Mouse (Mus musculus) hindbrain, embryonic 13.5 days (tissue): Measurements from ENCODE around the gene Mobp. TPM values are rescaled to one million over a fixed set of nuclear protein-coding genes. Genes with fewer than 3 reads are reported as not detected.
A peak's percentile ranks its signal among the peaks of the same experiment; 100 is the strongest.

Experiments used
- ATAC-seq: fragments of 200-750 bp; cut with Nextera tagmentation; 2 replicates; pipeline ENCODE4 v1.8.0; 2017; ENCODE audit warnings: moderate TSS enrichment; ENCODE audit not compliant: low FRiP score
- H3K27ac ChIP-seq: fragments of 300-500 bp; sonication (generic); 2 replicates; pipeline ENCODE4 v1.5.1; 2015; ENCODE audit warnings: inconsistent platforms, mild to moderate bottlenecking, moderate library complexity
- H3K27me3 ChIP-seq: fragments of 300-500 bp; sonication (generic); 2 replicates; pipeline ENCODE4 v1.6.1; 2015; ENCODE audit warnings: mild to moderate bottlenecking, inconsistent platforms
- H3K36me3 ChIP-seq: fragments of 300-500 bp; sonication (generic); 2 replicates; pipeline ENCODE4 v1.6.1; 2015; ENCODE audit warnings: mild to moderate bottlenecking, inconsistent platforms
- H3K4me1 ChIP-seq: fragments of 300-500 bp; sonication (generic); replicated peaks from 2 replicates; pipeline ENCODE4 v1.6.1; 2015; ENCODE audit warnings: inconsistent platforms
- H3K4me2 ChIP-seq: fragments of 300-500 bp; sonication (generic); 2 replicates; pipeline ENCODE4 v1.6.1; 2015; ENCODE audit warnings: inconsistent platforms, mild to moderate bottlenecking, moderate library complexity
- H3K4me3 ChIP-seq: fragments of 300-500 bp; sonication (generic); 2 replicates; pipeline ENCODE4 v1.5.1; 2015; ENCODE audit warnings: mild to moderate bottlenecking, inconsistent platforms
- H3K9ac ChIP-seq: fragments of 300-500 bp; sonication (generic); 2 replicates; pipeline ENCODE4 v1.6.1; 2015; ENCODE audit warnings: mild to moderate bottlenecking, inconsistent platforms
- H3K9me3 ChIP-seq: fragments of 300-500 bp; sonication (generic); 2 replicates; pipeline ENCODE4 v1.6.1; 2016; ENCODE audit warnings: inconsistent platforms
- WGBS: fragments of 180-500 bp; shearing (Covaris S2); methylation state at CpG from one replicate; pipeline ENCODE4 v1.1.7; 2015; 5-methylcytosine and 5-hydroxymethylcytosine counted together
- polyA plus RNA-seq: library from polyadenylated mRNA; unstranded; fragments of >200 nt; fragmentation: Nextera tagmentation; extraction: Ambion mirVana; gene quantifications from 2 replicates; pipeline ENCODE4 v1.2.1, GENCODE M21; 2015

Gene Mobp
- polyA plus RNA-seq, 1 experiment from 2014 or later = not detected

DNA sequence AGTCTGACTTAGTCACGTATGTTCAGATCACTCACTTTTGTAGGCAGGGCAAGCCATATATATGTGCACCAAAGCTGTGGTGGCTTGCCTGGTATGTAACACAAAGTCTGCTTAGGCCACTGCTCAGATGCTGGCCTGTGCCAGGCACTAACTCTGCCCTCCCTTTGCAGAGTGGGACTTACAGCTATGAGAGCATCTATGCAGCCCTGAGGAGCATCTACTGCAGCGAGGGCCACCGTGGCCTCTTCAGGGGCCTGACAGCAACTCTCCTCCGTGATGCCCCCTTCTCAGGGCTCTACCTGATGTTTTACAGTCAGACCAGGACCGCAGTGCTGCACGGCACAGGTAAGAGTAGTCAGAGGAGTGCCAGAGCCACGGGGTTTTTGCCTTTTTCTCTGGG lies 29.0 kb upstream of the Mobp start:
- no peak for ATAC-seq
- Histone ChIP-seq H3K27ac (no peak overlapping the region), H3K4me1 (no peaks in the 10 kb centered on the region), H3K4me2 (no peak overlapping the region), H3K36me3 (peaks cover 76% of the 10 kb centered on the region), H3K9ac (no peak overlapping the region), H3K9me3 (no peaks in the 10 kb centered on the region), H3K4me3 (no peak overlapping the region), H3K27me3 (no peaks in the 10 kb centered on the region)
- 95% methylated on average over 7 of the region's 7 CpGs for WGBS

DNA sequence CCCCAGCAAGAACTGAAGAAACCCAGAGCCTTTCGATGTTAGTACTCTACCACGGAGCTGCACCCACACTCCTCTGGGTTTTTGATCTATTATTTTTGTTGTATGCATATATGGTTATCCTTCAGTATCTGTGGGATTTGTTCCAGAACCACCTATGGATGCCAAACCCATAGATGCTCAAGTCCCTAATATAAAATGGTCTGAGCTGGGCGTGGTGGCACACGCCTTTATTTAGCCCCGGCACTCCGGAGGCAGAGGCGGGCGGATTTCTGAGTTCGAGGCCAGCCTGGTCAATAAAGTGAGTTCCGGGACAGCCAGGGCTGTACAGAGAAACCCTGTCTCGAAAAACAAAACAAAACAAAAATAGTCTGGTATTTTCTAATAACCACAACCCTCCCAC lies 22.6 kb upstream of the Mobp start:
- Histone ChIP-seq H3K4me2 (peak overlapping the region; percentile 63), H3K27me3 (no peaks in the 10 kb centered on the region), H3K4me3 (peak overlapping the region; percentile 99), H3K27ac (peak overlapping the region; percentile 84), H3K9ac (peak overlapping the region; percentile 71), H3K4me1 (peaks cover 23% of the 10 kb centered on the region), H3K9me3 (no peaks in the 10 kb centered on the region), H3K36me3 (peaks cover 53% of the 10 kb centered on the region)
- 66% methylated on average over 11 of the region's 11 CpGs for WGBS
- peak; percentile 9; the same call in 1 of the 2 replicates for ATAC-seq

- peak; percentile 98 for ATAC-seq
- WGBS = 0% methylated on average over 71 of the region's 72 CpGs
- Histone ChIP-seq H3K27me3 (no peaks in the 10 kb centered on the region), H3K9me3 (no peaks in the 10 kb centered on the region), H3K4me2 (peak within 1 kb of the TSS; percentile 92), H3K36me3 (peaks cover 56% of the 10 kb centered on the region), H3K9ac (peak within 1 kb of the TSS; percentile 96), H3K4me1 (peaks cover 23% of the 10 kb centered on the region), H3K27ac (peak within 1 kb of the TSS; percentile 90), H3K4me3 (peak within 1 kb of the TSS; percentile 99)
Observed at GRCm38 (mm10) chr9:120127538-120128251, 21.8 kb upstream of the Mobp start, which contains the start of gene Rpsa. Gene Rpsa (plus strand): TSS chr9:120127689.

- WGBS = 75% methylated on average over 10 of the region's 10 CpGs
- Histone ChIP-seq H3K4me2 (peak overlapping the region; percentile 92), H3K36me3 (peaks cover 48% of the 10 kb centered on the region), H3K4me3 (peak overlapping the region; percentile 99; the same call in 1 of the 2 replicates), H3K27ac (no peak overlapping the region), H3K9ac (peak overlapping the region; percentile 96; the same call in 1 of the 2 replicates), H3K9me3 (no peaks in the 10 kb centered on the region), H3K27me3 (no peaks in the 10 kb centered on the region), H3K4me1 (peaks cover 23% of the 10 kb centered on the region)
- no peak for ATAC-seq
Observed at GRCm38 (mm10) chr9:120129276-120129675, 20.2 kb upstream of the Mobp start.

DNA sequence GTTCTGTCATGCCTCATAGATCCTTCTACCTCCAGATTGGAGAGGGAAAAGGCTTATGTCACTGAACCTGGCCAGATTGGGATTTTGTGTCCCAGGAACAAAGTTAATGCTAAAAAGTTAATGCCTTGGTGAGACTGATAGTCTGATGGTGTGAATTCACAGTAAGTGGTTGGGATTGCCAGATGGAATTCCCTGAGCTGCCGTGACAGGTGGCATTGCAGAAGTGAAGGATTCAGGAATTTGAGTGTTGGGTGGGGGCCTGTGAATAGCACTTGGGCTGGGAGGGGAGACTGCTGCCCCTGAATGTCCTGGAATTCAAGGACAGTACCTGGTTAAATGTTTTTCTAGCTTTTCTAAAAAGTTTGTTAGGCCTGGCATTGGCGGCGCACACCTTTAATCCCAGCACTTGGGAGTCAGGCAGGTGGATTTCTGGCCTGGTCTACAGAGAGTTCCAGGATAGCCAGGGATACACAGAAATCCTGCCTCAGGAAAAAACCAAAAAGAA lies 17.7 kb upstream of the Mobp start:
- ATAC-seq = no peak
- H3K9me3 ChIP-seq = no peaks in the 10 kb centered on the region
- no peak overlapping the region for H3K27ac ChIP-seq
- peaks cover 21% of the 10 kb centered on the region for H3K4me1 ChIP-seq
- peaks cover 45% of the 10 kb centered on the region for H3K36me3 ChIP-seq
- H3K4me2 ChIP-seq = no peak overlapping the region
- no peak overlapping the region for H3K4me3 ChIP-seq
- no peak overlapping the region for H3K9ac ChIP-seq
- no peaks in the 10 kb centered on the region for H3K27me3 ChIP-seq
- 96% methylated on average over 3 of the region's 3 CpGs for WGBS

- H3K36me3 ChIP-seq = peaks cover 45% of the 10 kb centered on the region
- no peaks in the 10 kb centered on the region for H3K27me3 ChIP-seq
- H3K9ac ChIP-seq = no peak overlapping the region
- no peaks in the 10 kb centered on the region for H3K9me3 ChIP-seq
- ATAC-seq = no peak
- H3K4me3 ChIP-seq = no peak overlapping the region
- H3K4me2 ChIP-seq = no peak overlapping the region
- H3K4me1 ChIP-seq = peaks cover 18% of the 10 kb centered on the region
- 42% methylated on average over 8 of the region's 8 CpGs for WGBS
- H3K27ac ChIP-seq = no peak overlapping the region
Observed at GRCm38 (mm10) chr9:120132980-120133754, 16.3 kb upstream of the Mobp start.

DNA sequence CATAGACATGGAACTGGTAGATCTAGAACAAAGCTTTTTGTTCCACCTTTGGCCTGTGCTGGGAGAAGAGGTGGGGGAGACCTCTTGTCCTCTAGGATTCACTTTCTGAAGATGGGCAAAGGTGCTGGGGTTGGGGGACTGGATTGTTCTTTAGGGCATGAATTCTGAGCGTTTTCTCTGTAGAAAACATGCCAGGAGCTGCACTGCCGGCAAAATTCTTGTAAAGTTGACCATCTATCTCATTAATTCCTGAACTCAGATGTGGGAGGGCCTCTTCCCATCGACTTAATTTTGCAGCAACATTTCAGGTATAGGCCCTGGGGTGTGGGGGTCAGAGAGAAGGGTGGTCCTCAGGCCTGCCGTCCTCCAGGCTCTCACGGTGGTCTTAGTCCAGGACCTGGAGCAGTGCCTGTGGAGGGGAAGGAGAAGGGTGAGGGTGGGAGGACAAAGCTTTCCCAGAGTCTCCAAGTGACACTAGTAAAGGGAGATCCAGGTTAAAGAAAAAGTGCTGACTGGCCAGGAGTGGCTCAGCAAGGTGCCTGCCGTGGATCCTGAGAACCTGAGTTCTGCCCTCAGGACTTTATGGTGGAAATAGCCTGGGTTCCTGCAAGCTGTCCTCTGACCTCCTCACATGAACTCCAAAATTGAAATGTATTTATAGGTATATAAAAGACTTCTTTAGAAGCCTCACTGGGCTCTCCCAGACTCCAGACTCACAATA lies 15.6 kb upstream of the Mobp start:
- no peak overlapping the region for H3K4me2 ChIP-seq
- 61% methylated on average over 6 of the region's 6 CpGs for WGBS
- H3K9ac ChIP-seq = no peak overlapping the region
- no peaks in the 10 kb centered on the region for H3K27me3 ChIP-seq
- peaks cover 10% of the 10 kb centered on the region for H3K4me1 ChIP-seq
- H3K36me3 ChIP-seq = peaks cover 43% of the 10 kb centered on the region
- no peak for ATAC-seq
- no peak overlapping the region for H3K27ac ChIP-seq
- no peaks in the 10 kb centered on the region for H3K9me3 ChIP-seq
- no peak overlapping the region for H3K4me3 ChIP-seq

- H3K4me2 ChIP-seq = no peak overlapping the region
- peaks cover 35% of the 10 kb centered on the region for H3K36me3 ChIP-seq
- no peaks in the 10 kb centered on the region for H3K27me3 ChIP-seq
- H3K9me3 ChIP-seq = no peaks in the 10 kb centered on the region
- H3K27ac ChIP-seq = no peak overlapping the region
- H3K9ac ChIP-seq = no peak overlapping the region
- peak; percentile 58; the same call in 1 of the 2 replicates for ATAC-seq
- H3K4me3 ChIP-seq = no peak overlapping the region
- peaks cover 3% of the 10 kb centered on the region for H3K4me1 ChIP-seq
- WGBS = 88% methylated on average over 13 of the region's 13 CpGs
Observed at GRCm38 (mm10) chr9:120134529-120135160, 14.9 kb upstream of the Mobp start.

DNA sequence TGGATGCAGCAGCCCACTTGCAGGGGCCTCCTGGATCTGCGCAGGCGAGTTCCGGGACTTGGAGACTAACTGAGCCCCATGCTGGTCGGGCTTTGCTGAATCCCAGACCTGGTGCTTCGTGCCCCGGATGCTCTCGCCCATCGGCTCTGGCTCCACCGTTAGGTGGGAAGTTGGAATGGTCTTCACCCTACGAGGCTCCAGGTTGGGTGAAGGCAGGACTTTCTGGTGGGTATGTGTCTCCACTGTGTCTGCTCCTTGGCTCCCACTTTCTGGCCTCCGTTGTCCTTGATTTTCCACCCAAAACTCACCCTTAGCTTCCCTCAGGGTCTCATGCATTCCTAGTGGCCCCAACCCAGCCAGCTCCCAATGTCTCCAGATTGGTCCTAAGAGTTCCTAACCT lies 14.1 kb upstream of the Mobp start:
- H3K9me3 ChIP-seq = no peaks in the 10 kb centered on the region
- H3K27ac ChIP-seq = no peak overlapping the region
- H3K4me3 ChIP-seq = no peak overlapping the region
- no peaks in the 10 kb centered on the region for H3K4me1 ChIP-seq
- H3K27me3 ChIP-seq = no peaks in the 10 kb centered on the region
- no peak for ATAC-seq
- no peak overlapping the region for H3K9ac ChIP-seq
- H3K36me3 ChIP-seq = peaks cover 28% of the 10 kb centered on the region
- no peak overlapping the region for H3K4me2 ChIP-seq
- 87% methylated on average over 11 of the region's 11 CpGs for WGBS

- H3K27ac ChIP-seq = no peak overlapping the region
- H3K9me3 ChIP-seq = no peaks in the 10 kb centered on the region
- 19% methylated on average over 4 of the region's 4 CpGs for WGBS
- H3K4me2 ChIP-seq = no peak overlapping the region
- no peaks in the 10 kb centered on the region for H3K4me1 ChIP-seq
- no peak overlapping the region for H3K4me3 ChIP-seq
- 0 out of 2 replicates have a peak, but pooled peaks cover 7% of the 10 kb centered on the region for H3K27me3 ChIP-seq
- no peak overlapping the region for H3K9ac ChIP-seq
- H3K36me3 ChIP-seq = no peaks in the 10 kb centered on the region
- peak; percentile 80 for ATAC-seq
Observed at GRCm38 (mm10) chr9:120140652-120141051, 8.9 kb upstream of the Mobp start.

GRCm38 (mm10) chr9:120144474-120144873 lies 5.0 kb upstream of the Mobp start:
- H3K4me2 ChIP-seq = no peak overlapping the region
- no peak for ATAC-seq
- WGBS = 87% methylated on average over 13 of the region's 13 CpGs
- H3K27ac ChIP-seq = no peak overlapping the region
- H3K9ac ChIP-seq = no peak overlapping the region
- H3K9me3 ChIP-seq = no peaks in the 10 kb centered on the region
- H3K4me3 ChIP-seq = no peak overlapping the region
- no peaks in the 10 kb centered on the region for H3K36me3 ChIP-seq
- peaks cover 16% of the 10 kb centered on the region for H3K27me3 ChIP-seq
- 0 out of 2 replicates have a peak, but pooled peaks cover 5% of the 10 kb centered on the region for H3K4me1 ChIP-seq
